Mouse (Mus musculus): Measurements from ENCODE around the gene Neurog1. TPM values are rescaled to one million over a fixed set of nuclear protein-coding genes. Genes with fewer than 3 reads are reported as not detected.

Neurog1 gene
- total RNA-seq, 2 experiments from 2014 or later = not detected

GRCm38 (mm10) chr13:56258196-56259020 lies 6.4 kb upstream of the Neurog1 start:
- DNase-seq (ENCODE audit: low spot score in 2 of 2) = no peak

- DNase-seq (ENCODE audit: low spot score in 2 of 2) = no peak
Observed at GRCm38 (mm10) chr13:56257469-56258153, 5.6 kb upstream of the Neurog1 start.

- DNase-seq (ENCODE audit: low spot score in 2 of 2) = no peak
Observed at GRCm38 (mm10) chr13:56256716-56257299, 4.8 kb upstream of the Neurog1 start.

- no peak for DNase-seq (ENCODE audit: low spot score in 2 of 2)
Observed at GRCm38 (mm10) chr13:56253379-56253778, 1.4 kb upstream of the Neurog1 start.

GRCm38 (mm10) chr13:56252783-56253182 lies 820 bp upstream of the Neurog1 start:
- DNase-seq (ENCODE audit: low spot score in 2 of 2) = no peak

GRCm38 (mm10) chr13:56251176-56251923 lies 613 bp downstream of the Neurog1 start:
- no peak for DNase-seq (ENCODE audit: low spot score in 2 of 2)

GRCm38 (mm10) chr13:56250551-56251161 lies 1.3 kb downstream of the Neurog1 start:
- DNase-seq (ENCODE audit: low spot score in 2 of 2) = no peak

- no peak for DNase-seq (ENCODE audit: low spot score in 2 of 2)
Observed at GRCm38 (mm10) chr13:56249593-56250341, 2.2 kb downstream of the Neurog1 start.

- DNase-seq (ENCODE audit: low spot score in 2 of 2) = no peak
Observed at GRCm38 (mm10) chr13:56243104-56243503, 8.9 kb downstream of the Neurog1 start.

GRCm38 (mm10) chr13:56240012-56240770 lies 11.8 kb downstream of the Neurog1 start:
- DNase-seq (ENCODE audit: low spot score in 2 of 2) = no peak

GRCm38 (mm10) chr13:56237905-56238304 lies 14.1 kb downstream of the Neurog1 start:
- no peak for DNase-seq (ENCODE audit: low spot score in 2 of 2)

GRCm38 (mm10) chr13:56236194-56236593 lies 15.8 kb downstream of the Neurog1 start:
- no peak for DNase-seq (ENCODE audit: low spot score in 2 of 2)

GRCm38 (mm10) chr13:56228790-56229189 lies 23.2 kb downstream of the Neurog1 start:
- no peak for DNase-seq (ENCODE audit: low spot score in 2 of 2)

GRCm38 (mm10) chr13:56226175-56226954 lies 25.6 kb downstream of the Neurog1 start:
- no peak for DNase-seq (ENCODE audit: low spot score in 2 of 2)

GRCm38 (mm10) chr13:56223625-56224024 lies 28.3 kb downstream of the Neurog1 start:
- no peak for DNase-seq (ENCODE audit: low spot score in 2 of 2)

GRCm38 (mm10) chr13:56222849-56223246 lies 29.1 kb downstream of the Neurog1 start:
- no peak for DNase-seq (ENCODE audit: low spot score in 2 of 2)

GRCm38 (mm10) chr13:56221995-56222848 lies 29.7 kb downstream of the Neurog1 start:
- DNase-seq (ENCODE audit: low spot score in 2 of 2) = no peak
